Mouse (Mus musculus) liver, embryonic 14.5 days (tissue): ENCODE results near the gene Tsc1.

Source experiments
- CTCF ChIP-seq: IDR thresholded peaks from 2 replicates; pipeline ENCODE4 v1.5.1; 2016; ENCODE audit warnings: antibody characterized with exemption, low read depth, control low read depth
- EP300 ChIP-seq: IDR thresholded peaks from 2 replicates; pipeline ENCODE4 v1.6.1; 2016; ENCODE audit warnings: antibody characterized with exemption, low read depth

DNA sequence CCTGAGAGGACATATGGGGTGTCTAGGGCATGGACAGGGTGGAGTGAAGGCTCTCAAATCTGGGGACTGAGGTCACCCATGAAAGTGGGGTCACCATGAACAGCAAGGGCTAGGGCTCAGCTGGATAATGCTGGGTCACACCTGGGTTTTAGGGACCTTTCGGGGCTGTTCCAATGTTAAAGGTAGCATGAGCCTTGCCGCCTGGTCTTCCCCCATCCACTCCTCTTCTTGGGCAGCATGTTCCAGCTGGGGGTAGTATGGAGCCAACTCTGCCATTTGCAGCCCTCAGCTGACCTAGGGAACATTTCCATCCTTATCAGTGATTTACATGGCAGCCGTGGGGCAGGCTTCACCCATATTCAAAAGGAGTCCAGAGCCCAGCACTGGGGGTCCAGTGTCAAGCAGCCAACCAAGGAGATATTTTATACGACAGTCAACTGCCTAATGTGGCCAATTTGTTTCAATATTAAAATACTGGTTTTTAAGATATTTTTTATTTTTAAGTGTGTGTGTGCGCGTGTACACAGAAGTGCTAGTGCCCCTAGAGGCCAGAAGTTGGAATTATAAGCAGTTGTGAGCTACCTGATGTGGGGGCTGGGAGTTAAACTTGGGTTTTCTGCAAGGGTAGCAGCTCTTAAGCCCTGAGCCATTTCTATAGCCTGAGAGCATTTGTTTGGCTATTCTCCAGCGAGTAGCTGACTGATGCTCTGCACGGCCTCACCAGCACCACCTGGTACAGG lies 34.3 kb upstream of the Tsc1 start:
- no peak for TF ChIP-seq EP300
- peak; percentile 69 for TF ChIP-seq CTCF
